Mouse (Mus musculus) right cerebral cortex, postnatal 14 days (tissue): ENCODE results near the gene Elovl5.

Source experiments
- DNase-seq: peaks from one replicate; pipeline ENCODE4 v3.0.0; 2022

Gene Elovl5

DNA sequence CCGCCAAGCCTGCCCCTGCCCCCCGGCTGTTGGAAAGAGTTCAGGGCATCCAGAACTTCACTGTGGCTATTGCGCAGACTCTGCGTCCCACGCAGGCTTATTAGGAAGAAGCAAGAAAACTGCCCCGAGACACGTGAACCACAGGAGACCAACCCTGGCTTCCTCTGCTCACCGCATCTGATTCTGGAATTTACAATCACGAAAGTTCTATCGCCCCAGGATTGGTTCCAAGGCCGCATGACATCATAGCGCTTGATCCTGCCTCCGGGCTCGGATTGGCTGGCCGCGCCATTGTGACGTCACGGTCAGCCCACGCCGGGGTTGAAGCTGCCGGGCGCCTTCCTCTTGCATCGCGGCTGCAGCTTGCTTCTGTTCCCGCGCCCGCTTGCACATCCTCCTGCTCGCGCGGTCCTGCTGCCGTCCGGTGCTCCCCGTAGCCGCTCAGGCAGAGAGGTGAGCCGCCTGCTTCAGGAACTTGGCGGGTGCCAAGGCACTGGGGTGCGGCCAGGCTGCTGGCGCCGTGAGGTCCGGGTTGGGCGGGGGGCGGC is at the start of gene Elovl5:
TSS of gene Elovl5 (plus strand) at position 291 of the 548 bp plus-strand sequence.
- peak; percentile 98 for DNase-seq

DNA sequence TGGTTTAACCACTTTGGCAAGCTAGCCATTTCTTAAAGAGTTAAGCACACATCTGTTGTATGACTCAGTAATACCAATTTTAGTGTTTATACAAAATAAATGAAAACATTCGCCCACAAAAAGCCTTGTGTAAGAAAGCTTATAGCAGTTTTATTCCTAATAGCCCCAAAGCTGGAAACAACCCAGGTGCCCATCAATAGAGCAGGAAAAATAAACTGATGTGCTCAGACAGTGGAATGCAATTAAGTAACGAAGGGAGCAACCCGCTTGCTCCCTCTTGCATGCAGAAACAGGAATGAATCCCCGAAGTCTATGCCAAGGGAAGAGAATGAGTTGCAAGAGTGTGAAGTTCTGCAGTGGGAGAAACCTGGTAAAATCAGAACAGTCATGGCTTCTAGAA is 25.7 kb upstream of the Elovl5 start:
- no peak for DNase-seq

DNA sequence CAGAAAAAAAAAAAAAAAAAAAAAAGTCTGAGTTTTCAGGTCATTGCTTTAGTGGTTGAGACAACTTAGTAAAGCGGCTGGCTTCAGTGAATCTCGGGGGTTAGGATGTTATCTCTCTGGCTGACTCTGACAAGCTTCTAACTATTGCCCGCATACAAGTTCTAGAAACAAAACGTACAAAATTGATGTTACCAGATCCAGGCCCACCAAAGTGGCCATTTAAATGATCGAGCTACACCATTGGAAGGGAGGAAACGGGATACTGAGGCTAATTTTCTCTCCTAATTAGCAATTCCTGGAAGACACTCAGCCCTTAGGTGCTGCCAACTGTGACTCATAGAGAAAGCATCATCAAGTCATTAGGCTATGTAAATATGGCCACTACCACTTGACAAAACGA is 18.6 kb upstream of the Elovl5 start:
- no peak for DNase-seq

DNA sequence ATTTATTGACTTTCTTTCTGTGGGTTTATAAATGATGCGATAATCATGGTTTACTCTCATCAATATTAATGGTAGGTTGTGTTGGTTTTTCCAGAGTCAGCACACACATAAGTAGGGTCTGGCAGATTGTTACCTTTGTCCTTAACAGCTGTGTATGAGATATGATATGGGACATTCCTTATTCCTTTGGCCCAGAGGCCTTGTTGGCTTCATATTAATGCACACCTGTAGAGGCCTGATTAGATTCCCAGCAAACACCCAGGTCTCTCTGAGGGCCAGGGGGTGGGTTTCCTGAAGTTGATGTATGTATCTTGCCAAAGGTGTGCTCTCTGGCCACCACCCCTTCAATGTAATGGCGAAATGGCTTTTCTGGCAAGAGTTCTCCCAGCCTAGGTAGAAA is 13.0 kb upstream of the Elovl5 start:
- DNase-seq = no peak

DNA sequence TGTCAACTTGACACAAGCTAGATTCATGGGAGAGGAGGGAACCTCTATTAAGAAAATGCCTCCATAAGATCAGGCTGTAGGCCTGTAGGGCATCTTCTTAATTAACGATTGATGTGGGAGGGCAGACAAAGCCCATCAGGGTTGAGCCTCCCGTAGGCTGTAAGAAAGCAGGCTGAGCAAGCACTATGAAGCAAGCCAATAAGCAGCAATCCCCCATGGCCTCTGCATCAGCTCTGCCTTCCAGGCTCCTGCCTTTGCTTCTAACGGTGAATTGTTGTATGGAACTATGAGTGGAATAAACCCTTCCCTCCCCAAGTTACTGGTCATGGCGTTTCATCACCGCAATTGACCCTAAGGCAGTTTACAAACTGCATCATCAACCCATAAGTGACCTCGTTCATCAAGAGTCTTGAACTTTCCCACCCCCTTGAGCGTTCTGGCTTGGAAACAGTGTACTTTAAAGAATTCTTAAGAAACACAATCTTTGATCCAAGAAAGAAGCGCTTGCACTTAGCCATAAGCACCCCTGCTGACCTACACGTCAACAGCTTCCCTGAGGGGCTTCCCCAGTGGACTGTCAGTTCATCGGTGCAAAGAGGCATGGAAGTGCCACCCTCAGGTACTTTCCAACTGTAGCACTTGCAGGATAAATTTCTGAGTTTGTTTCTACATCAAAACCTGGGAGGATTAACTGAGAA is 7.4 kb upstream of the Elovl5 start:
- no peak for DNase-seq

DNA sequence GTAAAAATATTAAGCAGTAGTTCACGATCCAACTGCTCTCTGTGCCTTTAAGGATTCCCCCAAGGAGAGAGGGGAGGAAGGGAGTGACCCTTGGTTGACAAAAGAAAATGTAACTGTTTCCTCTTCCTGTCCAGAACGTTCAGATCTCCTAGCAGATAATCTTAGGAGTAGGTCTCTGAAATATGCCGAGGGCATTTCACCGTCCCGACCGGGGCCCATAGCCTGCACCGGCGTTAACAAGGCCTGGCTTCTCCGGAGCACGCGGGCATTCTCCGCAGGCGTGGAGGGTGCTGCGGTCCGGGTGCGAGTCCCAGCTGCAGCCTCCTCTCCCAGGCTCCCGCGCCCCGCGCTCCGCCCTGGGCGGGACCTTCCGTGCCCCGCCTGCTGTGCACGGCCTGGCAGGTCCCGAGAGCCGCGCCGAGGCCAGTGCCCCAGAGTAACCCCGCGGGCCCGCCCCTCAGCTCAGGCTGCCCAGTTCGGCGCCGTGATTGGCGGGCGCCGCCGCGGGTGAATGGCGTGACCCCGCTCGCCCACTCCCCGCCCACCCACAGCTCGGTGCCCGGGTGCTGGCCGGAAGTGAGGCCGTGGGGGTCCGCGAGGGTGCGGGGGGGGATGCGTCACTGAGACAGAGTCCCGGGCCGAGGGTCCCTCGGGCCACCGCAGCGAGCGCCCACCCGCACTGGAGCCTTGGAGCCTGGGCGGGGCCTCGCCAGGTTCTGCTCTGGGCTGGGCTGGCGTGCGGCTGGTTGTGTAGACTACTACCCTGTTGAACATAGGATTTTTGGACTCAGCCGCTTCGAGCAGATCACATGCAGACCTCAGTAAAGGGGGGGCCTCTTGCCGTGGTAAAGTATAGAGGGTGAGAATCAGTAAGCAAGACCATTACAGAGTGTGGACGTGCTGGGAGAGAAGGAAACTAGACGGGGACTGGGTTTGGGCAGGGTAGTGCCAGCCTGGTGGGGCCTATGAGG is 6.6 kb upstream of the Elovl5 start:
- peak; percentile 81 for DNase-seq

DNA sequence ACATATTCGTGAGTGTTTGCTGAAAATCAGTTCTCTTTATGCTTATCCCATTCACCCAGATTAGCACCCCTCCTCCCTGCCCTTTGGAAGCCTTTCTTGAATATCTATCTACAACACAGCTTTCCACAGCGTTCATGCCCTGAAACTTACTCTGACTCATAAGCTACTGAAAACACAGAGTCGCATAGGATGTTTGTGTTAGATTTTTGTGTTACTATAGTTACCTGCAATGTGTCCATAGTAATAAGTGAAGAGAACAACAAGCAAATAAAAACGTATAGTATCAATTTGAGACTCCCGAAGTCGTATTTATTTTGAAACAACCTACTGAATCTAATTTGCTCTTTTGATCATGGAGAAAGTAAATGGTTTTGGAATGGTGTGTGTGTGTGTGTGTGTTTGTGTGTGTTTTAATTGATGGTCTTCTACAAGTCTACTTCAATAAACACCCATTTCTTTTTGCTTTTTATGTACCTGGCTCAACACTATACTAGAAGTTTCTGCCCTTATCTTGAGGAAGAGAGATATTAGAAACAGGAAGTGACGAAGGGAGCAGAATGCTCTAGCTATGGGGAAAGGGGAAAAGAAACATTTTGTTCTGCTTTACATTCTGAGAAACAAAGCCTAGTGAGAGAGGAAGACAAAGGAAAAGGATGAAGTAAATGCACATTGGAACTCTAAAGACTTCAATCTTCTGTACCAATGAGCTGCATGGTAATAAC is 5.5 kb upstream of the Elovl5 start:
- DNase-seq = no peak

DNA sequence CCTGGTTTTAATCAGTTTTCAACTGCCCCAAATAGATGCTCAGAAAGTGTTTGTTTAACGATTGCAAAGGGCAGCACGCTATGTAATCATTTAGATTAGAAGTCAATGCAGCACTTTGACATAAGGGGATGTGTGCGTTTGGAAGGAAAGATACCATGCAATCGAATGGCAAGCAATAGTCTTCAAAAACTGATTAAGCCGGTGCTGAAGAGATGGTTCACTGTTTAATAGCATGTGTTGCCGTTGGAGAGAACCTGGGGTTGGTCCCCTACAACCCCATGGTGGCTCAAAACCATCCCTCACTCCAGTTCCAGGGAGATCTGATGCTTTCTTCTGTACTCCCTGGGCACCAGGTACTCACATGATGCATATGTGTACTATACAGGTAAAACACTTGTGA is 4.9 kb upstream of the Elovl5 start:
- no peak for DNase-seq

DNA sequence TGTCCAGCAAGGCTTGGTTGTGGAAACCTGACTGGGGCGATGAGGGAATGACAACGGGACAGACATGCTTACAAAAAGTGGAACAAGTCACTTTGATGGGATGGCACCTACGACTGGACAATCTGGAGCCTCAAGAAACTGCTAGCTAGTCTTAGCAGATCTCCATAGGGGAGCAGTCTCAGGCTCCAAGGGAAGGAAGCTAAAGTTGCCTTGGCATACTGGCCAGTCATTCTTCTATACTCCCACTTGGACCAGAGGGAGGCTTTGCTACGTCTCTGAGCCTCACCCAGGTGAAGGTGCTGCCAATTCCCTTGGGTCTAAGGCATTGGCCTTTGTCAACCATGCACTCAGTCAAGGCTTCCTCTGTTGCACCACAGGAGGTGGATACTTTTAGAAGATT is 2.5 kb upstream of the Elovl5 start:
- no peak for DNase-seq

DNA sequence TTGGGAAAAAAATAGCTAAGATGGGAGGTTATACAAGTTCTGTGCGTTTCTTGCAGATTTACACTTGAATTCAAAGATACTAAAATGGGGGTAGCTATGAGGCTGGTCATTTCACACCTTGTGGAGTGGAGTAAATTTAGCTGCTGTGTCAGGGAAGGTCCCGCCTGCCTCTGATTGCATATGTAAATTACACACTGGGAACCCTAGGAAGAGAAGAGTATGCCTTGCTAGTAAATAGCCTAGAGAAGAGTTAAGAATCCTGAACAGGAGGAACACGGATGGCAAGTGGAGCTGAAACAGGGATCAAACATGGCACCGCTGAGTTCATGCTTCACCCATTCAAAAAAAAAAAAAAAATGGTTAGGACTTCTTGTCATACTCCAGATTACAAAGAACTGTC is 1.4 kb upstream of the Elovl5 start:
- no peak for DNase-seq

DNA sequence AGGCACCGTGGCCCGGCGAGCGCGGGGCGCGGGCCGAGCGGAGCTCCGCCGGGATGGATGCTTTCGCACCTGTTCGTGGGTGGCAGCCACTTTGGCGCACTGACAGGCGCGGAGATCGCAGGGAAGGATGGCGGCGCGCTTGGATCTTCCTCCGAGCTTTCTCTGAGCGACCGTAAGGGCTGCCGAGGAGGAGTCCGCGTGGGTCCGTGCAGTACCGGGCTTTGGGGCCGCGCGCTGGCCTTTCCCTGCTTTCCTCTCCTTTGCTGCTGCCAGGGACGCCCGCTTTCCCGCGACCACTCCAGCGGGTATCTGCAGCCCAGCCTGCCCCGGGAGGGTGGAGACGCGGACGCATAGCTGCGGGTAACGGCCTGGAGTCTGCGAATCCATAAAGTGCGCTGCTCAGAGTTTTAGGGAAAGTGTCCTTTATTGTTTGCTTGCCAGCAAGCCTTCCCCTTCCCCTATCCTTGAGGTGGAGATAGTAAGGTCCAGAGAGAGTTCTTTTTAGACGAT is 513 bp downstream of the Elovl5 start:
- peak; percentile 51 for DNase-seq

DNA sequence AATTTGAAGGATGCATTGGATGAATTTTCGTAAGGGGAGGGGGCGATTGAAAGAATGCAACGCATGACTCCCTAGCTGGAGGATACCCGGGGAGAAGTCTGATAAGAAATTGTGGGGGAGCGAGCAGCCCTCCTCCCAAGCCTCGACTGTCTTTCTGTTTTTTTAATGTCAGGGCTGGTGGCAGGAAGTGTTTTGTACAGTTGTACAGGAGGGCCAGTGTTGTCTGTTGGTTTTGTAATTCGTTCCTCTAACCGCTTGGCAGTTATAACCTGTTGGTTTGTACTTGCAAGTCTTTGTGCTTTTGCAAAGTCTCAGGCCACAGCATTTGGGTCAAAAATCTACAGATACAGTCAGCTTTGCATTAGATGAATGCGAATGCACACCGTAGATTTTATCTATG is 1.0 kb downstream of the Elovl5 start:
- no peak for DNase-seq

DNA sequence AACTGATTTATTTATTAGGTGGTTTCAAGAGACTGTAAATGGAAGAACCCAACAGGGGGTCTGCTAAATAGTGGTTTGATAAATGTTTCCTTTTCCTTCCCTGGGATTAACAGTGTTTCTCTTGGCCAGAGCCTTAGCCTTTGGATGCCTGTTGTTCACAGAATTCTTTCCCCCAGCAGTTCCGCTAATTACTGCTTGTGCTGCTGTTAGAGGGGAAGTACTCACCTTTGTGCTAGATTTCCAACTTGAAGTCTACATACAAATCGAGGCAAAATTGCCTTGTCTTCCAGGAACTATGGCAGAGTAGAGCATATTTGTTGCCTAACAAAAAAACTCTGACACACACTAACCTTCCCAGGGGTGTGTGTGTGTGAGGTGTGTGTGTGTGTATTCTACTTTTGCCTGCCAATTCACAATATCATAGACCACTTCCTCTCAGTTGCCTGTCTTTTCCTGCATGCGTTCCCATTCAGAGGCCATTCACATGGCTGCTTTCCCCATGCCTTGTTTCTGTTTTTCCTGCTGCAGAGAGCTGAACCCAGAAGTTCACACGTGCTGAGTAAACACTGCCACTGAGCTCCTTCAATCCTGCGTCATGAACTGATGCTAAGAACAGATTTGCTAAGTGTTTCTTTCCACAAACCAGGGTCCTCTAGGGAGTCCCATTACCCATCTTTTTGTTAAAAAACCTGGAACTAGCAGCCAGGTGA is 2.0 kb downstream of the Elovl5 start:
- DNase-seq = no peak

DNA sequence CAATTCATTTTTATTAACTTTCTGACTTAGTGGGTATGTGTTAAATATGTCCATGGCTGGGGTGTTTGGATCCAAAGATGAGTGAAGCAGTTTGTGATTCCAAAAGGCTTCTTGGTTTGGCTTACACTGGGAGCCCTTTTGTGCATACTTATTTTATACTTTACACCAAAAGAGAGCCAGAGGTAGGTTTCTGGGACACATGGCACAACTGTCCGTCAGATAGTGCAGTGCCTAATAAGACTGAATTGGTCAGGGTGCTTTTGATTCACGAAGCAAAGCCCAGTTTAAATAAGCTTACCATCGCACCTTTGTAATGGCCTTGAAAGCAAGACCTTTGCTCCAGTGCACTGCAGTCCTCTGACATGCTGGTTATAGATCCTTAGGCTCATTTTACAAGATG is 3.3 kb downstream of the Elovl5 start:
- no peak for DNase-seq

DNA sequence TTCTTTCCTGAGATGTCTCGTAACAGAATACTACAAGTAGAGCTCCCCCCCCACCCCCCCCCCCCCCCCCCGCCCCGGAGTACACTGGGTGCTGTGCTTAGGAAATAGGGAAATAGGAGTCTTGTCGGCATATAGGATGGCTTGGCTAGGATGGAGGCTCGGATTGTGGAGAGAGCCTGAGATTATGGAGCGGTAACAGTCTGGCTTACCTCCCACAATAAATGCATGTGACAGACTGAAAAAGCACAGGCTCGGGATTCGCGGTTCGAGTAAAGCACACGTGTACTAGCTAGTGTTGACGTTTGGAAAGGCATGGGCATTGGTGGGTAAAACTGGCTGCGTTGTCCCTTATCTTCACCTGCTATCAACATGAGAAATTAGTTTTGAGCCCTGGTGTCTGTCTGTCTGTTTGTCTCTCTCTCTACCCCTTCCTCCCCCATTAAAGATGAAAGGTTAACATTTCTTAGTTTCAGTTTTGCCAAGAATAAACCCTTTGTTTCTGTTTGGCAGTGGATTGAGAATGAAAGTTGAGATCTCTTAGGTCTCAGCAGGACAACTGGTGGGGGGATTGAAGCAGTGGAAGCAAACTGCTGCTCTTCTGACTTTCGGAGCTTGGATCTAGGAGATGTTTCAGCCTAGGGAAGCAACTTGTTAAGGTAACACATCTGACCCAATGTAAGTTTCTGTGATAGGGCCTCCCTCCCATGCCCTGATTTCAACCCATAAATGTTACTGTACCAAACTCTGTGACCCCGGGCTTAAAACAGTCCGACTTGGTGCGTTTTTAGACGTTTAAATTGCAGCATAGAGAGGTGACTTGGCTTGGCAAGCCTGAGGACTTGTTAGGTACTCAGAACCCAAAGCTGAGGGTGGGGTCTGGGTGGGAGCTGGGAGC is 4.4 kb downstream of the Elovl5 start:
- no peak for DNase-seq

DNA sequence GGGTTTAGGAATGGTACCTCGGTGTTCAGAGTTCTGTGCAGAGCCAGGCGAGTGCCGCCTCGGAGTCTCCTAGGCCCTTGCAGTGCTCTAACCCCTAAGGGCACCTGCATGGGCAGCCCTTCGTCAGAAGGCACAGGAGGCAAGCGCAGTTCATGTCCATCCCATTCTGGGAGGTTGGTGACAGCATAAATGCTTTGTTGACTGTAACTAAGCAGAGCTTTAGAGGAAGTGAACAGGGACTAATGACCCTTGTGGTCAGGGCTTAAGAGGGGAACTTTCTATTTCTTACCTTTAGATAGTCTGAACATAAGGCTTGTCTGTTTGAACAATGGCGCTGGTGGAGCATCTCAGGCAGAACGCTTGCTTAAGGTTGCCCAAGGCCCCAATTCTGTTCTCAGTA is 6.6 kb downstream of the Elovl5 start:
- no peak for DNase-seq

DNA sequence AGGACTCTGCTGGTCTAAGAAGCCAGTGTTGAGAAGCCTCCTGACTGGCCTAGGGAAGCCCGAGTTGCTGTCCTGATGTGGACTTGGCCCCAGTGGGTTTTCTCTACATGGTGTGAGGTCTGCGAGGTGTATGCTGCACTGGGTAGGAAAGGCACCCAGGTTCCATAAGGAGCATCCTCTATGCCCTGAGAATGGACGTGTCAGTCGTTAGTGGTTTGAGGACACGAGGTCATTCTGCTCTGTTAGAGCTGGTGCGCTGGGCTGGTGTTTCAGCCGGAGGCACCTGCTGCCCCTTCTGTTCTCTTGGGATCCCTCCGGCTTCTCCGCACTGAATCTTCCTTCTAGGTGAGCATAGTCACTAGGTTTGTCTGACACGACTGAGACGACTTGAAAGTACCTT is 7.0 kb downstream of the Elovl5 start:
- no peak for DNase-seq

DNA sequence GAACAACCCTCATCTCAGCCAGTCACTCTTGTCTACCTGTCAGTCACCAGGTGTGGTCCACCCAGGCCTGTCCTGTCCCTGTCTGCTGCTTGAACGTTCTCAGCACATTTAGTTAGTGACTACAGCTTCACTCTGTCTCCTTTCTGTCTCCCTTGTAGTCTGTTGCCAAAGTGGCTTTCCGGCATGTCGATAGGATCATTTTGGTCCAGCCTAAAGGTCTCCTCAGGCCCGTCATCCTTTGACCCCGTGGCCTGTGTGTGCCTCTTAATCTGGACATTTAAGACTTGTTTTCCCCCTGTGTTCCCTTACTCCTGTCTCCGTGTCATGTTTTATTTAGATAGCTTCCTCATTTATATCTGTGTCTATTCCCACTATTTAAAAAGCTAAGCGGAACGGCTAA is 9.0 kb downstream of the Elovl5 start:
- no peak for DNase-seq

DNA sequence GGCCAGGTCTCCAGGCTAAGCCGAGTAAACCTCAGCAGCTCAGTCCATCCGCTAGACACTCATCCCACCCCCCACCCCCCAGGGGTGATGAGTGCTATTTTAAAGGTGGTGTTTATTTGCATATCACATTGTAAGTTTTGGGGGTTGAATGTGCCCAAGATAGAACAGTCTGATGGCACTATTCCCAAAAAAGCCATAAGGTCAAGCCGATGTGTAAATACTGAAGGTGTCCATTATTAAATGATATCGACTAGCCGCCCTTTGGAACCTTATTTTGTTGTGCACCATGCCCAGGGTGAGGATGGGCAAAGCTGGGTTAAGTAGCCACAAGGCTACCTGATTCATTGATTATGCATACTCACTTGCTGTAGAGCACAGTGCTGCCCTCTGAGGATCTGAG is 9.7 kb downstream of the Elovl5 start:
- DNase-seq = no peak

DNA sequence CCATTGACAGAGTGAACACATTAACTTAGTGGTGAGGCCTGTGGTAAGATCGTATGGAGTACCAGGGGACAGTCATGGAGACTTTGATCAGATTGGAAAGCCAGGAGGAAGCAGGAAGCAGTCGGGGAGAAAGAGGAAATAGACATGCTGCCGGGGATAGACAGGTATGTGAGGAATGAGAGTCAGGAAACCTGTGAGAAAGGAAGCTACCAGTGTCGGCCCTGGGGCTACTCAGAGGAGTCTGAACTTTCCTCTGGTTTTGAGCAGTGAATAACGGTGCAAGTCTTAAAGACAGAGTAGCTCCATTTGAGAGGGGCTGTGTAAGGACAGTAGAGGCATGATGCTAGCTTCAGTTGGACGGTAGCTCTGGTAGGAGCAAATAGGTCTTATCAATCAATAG is 10.3 kb downstream of the Elovl5 start:
- DNase-seq = no peak

DNA sequence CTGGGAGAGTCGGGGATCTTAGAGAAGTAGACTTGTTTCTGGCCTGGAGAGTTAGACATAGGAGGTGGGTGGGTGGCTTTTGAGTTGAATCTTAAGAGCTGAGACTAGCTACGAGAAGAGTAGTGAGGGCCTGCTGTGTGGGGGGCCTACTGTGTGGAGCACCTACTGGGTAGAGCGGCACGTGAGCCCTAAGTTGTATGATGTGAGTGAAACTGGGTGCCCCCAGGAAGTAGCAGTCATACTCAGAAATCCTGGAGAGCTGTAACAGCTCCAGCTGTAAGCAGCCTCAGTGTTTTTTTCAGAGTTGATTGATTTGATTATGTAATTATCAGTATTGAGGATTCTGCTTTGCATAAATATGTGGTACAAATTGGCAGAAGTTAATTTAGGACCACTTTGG is 11.6 kb downstream of the Elovl5 start:
- no peak for DNase-seq
